Mouse (Mus musculus): ENCODE results near the gene Dlgap1. TPM values are rescaled to one million over a fixed set of nuclear protein-coding genes. Genes with fewer than 3 reads are reported as not detected.
A peak's percentile ranks its signal among the peaks of the same experiment; 100 is the strongest.

Dlgap1 gene
- total RNA-seq, 1 experiment from 2014 or later, result 26.8 TPM

GRCm38 (mm10) chr17:70626925-70627324 lies 658.1 kb downstream of the Dlgap1 start:
- no peak for DNase-seq

GRCm38 (mm10) chr17:70629653-70630378 lies 660.9 kb downstream of the Dlgap1 start:
- DNase-seq, result no peak

- DNase-seq, result peak; percentile 88
Observed at GRCm38 (mm10) chr17:70633181-70633944, 664.5 kb downstream of the Dlgap1 start.

- DNase-seq, result no peak
Observed at GRCm38 (mm10) chr17:70643211-70643610, 674.3 kb downstream of the Dlgap1 start.

- DNase-seq, result peak; percentile 17
Observed at GRCm38 (mm10) chr17:70646641-70647040, 677.8 kb downstream of the Dlgap1 start.

- DNase-seq, result no peak
Observed at GRCm38 (mm10) chr17:70661382-70661781, 692.5 kb downstream of the Dlgap1 start.

GRCm38 (mm10) chr17:70663992-70664391 lies 695.1 kb downstream of the Dlgap1 start:
- DNase-seq, result no peak

GRCm38 (mm10) chr17:70664484-70665040 lies 695.7 kb downstream of the Dlgap1 start:
- DNase-seq, result no peak

- no peak for DNase-seq
Observed at GRCm38 (mm10) chr17:70673985-70674384, 705.1 kb downstream of the Dlgap1 start.

GRCm38 (mm10) chr17:70676522-70676921 lies 707.6 kb downstream of the Dlgap1 start:
- DNase-seq, result no peak

GRCm38 (mm10) chr17:70683561-70684167 lies 714.8 kb downstream of the Dlgap1 start:
- peak; percentile 84 for DNase-seq

- DNase-seq, result no peak
Observed at GRCm38 (mm10) chr17:70690174-70690573, 721.3 kb downstream of the Dlgap1 start.

- no peak for DNase-seq
Observed at GRCm38 (mm10) chr17:70690598-70690997, 721.7 kb downstream of the Dlgap1 start.

- peak; percentile 91 for DNase-seq
Observed at GRCm38 (mm10) chr17:70706976-70707818, 738.3 kb downstream of the Dlgap1 start.

GRCm38 (mm10) chr17:70707819-70708140 lies 738.9 kb downstream of the Dlgap1 start:
- no peak for DNase-seq

- DNase-seq, result no peak
Observed at GRCm38 (mm10) chr17:70709545-70709944, 740.7 kb downstream of the Dlgap1 start.

GRCm38 (mm10) chr17:70713470-70713869 lies 744.6 kb downstream of the Dlgap1 start:
- DNase-seq, result no peak

GRCm38 (mm10) chr17:70719684-70720324 lies 750.9 kb downstream of the Dlgap1 start:
- peak; percentile 61 for DNase-seq

GRCm38 (mm10) chr17:70720766-70721165 lies 751.9 kb downstream of the Dlgap1 start:
- DNase-seq, result no peak

- no peak for DNase-seq
Observed at GRCm38 (mm10) chr17:70722146-70722545, 753.3 kb downstream of the Dlgap1 start.

GRCm38 (mm10) chr17:70728719-70729281 lies 759.9 kb downstream of the Dlgap1 start:
- DNase-seq, result peak; percentile 94

Data from adrenal gland, postnatal 14 days (tissue).